Mouse (Mus musculus): ENCODE data around the gene Psen1.

GRCm38 (mm10) chr12:83781204-83781603, 93.3 kb downstream of the Psen1 start:
- TF ChIP-seq CTCF (IDR thresholded peaks at IDR 0.05; ENCODE audit: low read depth) (no peak), EP300 (optimal IDR thresholded peaks at IDR 0.05) (no peak)

All from stomach, postnatal 0 days (tissue).